Mouse (Mus musculus): Measurements from ENCODE around the gene Rbbp4. TPM values are rescaled to one million over a fixed set of nuclear protein-coding genes. Genes with fewer than 3 reads are reported as not detected.

The Rbbp4 gene
- polyA plus RNA-seq, 1 experiment from 2014 or later, result 437 TPM

DNA sequence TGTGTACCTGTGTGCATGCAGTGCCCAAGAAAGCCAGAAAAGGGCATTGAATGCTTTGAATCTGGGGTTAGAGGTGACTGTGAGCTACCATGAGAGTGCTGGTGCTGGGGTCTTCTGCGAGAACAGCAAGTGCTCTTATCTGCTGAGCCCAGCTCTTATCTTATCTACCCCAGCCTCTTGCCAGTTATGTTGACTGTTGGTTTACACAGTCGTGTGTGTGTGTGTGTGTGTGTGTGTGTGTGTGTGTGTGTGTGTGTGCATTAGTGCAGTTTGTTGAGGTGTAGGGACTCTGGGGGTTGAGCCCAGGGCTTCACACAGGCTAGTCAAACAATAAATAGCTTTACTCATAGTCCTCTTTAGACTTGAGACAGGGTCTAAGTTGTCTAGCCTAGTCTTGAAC lies 40.0 kb downstream of the Rbbp4 start:
- WGBS, result 69% methylated on average over 2 of the region's 2 CpGs
- no peak overlapping the region for H3K9ac ChIP-seq (ENCODE audit: low read depth, low read length)
- H3K9me3 ChIP-seq (ENCODE audit: control insufficient read depth, low read length), result no peaks in the 10 kb centered on the region
- H3K27me3 ChIP-seq (ENCODE audit: control insufficient read depth, insufficient read depth, low read length), result no peaks in the 10 kb centered on the region
- ATAC-seq (ENCODE audit: low FRiP score, low TSS enrichment), result no peak
- no peaks in the 10 kb centered on the region for H3K36me3 ChIP-seq (ENCODE audit: control insufficient read depth, insufficient read depth, low read length)
- H3K4me2 ChIP-seq (replicated peaks; ENCODE audit: low read depth, low read length), result no peak overlapping the region
- 0 out of 2 replicates have a peak, but pooled peaks cover 7% of the 10 kb centered on the region for H3K4me1 ChIP-seq (ENCODE audit: control insufficient read depth, insufficient read depth, low read length)
- no peak overlapping the region for H3K4me3 ChIP-seq (ENCODE audit: low read length)
- no peak overlapping the region for H3K27ac ChIP-seq (ENCODE audit: low read depth, low read length)

DNA sequence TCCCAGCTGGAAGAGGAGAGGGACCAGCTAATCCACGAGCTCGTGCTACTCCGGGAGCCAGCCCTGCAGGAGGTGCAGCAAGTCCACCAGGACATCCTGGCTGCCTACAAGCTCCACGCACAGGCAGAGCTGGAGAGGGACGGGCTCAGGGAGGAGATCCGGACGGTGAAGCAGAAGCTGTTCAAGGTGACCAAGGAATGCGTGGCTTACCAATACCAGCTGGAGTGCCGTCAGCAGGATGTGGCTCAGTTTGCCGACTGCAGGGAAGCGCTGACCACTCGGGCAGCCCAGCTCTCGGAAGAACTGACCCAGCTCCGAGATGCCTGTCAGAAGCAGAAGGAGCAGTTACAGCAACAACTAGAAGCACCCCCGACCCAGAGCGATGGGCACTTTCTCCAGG lies 41.5 kb downstream of the Rbbp4 start:
- Histone ChIP-seq H3K4me3 (ENCODE audit: low read length) (no peak overlapping the region), H3K9ac (ENCODE audit: low read depth, low read length) (no peak overlapping the region), H3K9me3 (ENCODE audit: control insufficient read depth, low read length) (no peaks in the 10 kb centered on the region), H3K36me3 (ENCODE audit: control insufficient read depth, insufficient read depth, low read length) (no peaks in the 10 kb centered on the region), H3K4me2 (replicated peaks; ENCODE audit: low read depth, low read length) (peak overlapping the region; percentile 21; the same call in 1 of the 2 replicates), H3K27me3 (ENCODE audit: control insufficient read depth, insufficient read depth, low read length) (no peaks in the 10 kb centered on the region), H3K27ac (ENCODE audit: low read depth, low read length) (no peak overlapping the region), H3K4me1 (ENCODE audit: control insufficient read depth, insufficient read depth, low read length) (0 out of 2 replicates have a peak, but pooled peaks cover 4% of the 10 kb centered on the region)
- no peak for ATAC-seq (ENCODE audit: low FRiP score, low TSS enrichment)
- WGBS, result 36% methylated on average over 16 of the region's 16 CpGs

DNA sequence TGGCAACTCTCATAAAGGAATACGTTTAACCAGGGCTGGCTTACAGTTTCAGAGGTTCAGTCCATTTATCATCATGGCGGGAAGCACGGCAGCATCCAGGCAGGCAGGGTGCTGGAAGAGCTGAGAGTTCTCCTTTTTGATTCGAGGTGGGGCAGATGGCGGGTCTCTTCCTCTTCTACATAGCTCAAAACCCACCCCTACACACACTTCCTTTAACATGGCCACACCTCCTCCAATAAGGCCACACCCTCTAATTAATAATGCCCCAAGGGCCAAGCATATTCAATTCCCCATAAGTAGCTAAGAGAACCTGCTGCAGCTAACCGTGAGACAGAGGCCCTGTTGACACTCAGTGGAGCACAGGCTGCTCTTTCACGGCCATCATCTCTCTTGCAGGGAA lies 42.3 kb downstream of the Rbbp4 start:
- no peaks in the 10 kb centered on the region for H3K9me3 ChIP-seq (ENCODE audit: control insufficient read depth, low read length)
- H3K27ac ChIP-seq (ENCODE audit: low read depth, low read length), result no peak overlapping the region
- 0 out of 2 replicates have a peak, but pooled peaks cover 7% of the 10 kb centered on the region for H3K4me1 ChIP-seq (ENCODE audit: control insufficient read depth, insufficient read depth, low read length)
- H3K4me3 ChIP-seq (ENCODE audit: low read length), result no peak overlapping the region
- H3K9ac ChIP-seq (ENCODE audit: low read depth, low read length), result no peak overlapping the region
- H3K36me3 ChIP-seq (ENCODE audit: control insufficient read depth, insufficient read depth, low read length), result no peaks in the 10 kb centered on the region
- H3K4me2 ChIP-seq (replicated peaks; ENCODE audit: low read depth, low read length), result no peak overlapping the region
- ATAC-seq (ENCODE audit: low FRiP score, low TSS enrichment), result no peak
- 57% methylated on average over 7 of the region's 7 CpGs for WGBS
- no peaks in the 10 kb centered on the region for H3K27me3 ChIP-seq (ENCODE audit: control insufficient read depth, insufficient read depth, low read length)

DNA sequence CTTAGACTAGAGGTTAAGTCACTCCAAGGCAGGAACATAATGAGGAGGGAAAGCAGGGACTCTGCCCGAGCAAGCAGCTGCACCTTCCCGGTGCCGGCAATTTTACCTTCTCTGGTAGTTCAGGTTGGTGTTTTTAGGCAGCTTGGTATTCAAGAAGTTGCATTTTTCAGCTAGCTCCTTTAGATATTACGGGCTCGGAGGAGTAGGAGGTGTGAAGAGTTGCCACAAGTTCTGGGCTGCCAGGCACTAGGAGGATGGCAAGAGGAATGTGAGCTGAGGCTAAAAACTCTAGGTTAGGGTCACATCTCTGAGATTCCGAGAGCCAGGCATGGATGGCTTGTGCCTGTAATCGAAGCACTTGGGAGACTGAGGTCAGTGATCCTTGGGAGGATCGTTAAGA lies 45.5 kb downstream of the Rbbp4 start:
- no peak for ATAC-seq (ENCODE audit: low FRiP score, low TSS enrichment)
- H3K4me1 ChIP-seq (ENCODE audit: control insufficient read depth, insufficient read depth, low read length), result peaks cover 18% of the 10 kb centered on the region
- no peak overlapping the region for H3K9ac ChIP-seq (ENCODE audit: low read depth, low read length)
- H3K36me3 ChIP-seq (ENCODE audit: control insufficient read depth, insufficient read depth, low read length), result no peaks in the 10 kb centered on the region
- H3K9me3 ChIP-seq (ENCODE audit: control insufficient read depth, low read length), result no peaks in the 10 kb centered on the region
- no peak overlapping the region for H3K27ac ChIP-seq (ENCODE audit: low read depth, low read length)
- no peak overlapping the region for H3K4me2 ChIP-seq (replicated peaks; ENCODE audit: low read depth, low read length)
- no peak overlapping the region for H3K4me3 ChIP-seq (ENCODE audit: low read length)
- 79% methylated on average over 8 of the region's 8 CpGs for WGBS
- H3K27me3 ChIP-seq (ENCODE audit: control insufficient read depth, insufficient read depth, low read length), result peaks cover 6% of the 10 kb centered on the region; the same call in 1 of the 2 replicates

DNA sequence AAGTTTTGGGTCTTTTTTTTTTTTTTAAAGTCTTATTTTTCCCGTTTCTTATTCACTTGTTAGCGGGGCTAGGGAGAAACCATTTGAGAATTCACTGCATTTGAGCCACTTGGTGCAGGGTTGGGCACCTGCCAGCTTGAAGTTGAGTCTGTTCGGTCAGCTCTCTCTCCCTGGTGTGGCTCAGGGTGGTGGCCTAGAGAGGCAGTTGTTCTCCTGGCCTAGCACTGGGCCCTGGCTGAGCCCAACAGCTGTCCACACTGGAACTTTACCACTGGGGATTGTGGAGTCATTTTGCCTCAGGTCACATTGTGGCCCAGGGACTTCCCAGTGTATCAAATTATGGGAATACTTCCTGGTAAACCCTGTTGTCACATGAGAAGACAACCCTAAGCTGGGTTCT lies 47.1 kb downstream of the Rbbp4 start:
- Histone ChIP-seq H3K4me3 (ENCODE audit: low read length) (peak overlapping the region; percentile 50; the same call in 1 of the 2 replicates), H3K4me2 (replicated peaks; ENCODE audit: low read depth, low read length) (peak overlapping the region; percentile 98), H3K9me3 (ENCODE audit: control insufficient read depth, low read length) (no peaks in the 10 kb centered on the region), H3K27ac (ENCODE audit: low read depth, low read length) (no peak overlapping the region), H3K9ac (ENCODE audit: low read depth, low read length) (no peak overlapping the region), H3K36me3 (ENCODE audit: control insufficient read depth, insufficient read depth, low read length) (no peaks in the 10 kb centered on the region), H3K4me1 (ENCODE audit: control insufficient read depth, insufficient read depth, low read length) (peaks cover 18% of the 10 kb centered on the region), H3K27me3 (ENCODE audit: control insufficient read depth, insufficient read depth, low read length) (peaks cover 6% of the 10 kb centered on the region; the same call in 1 of the 2 replicates)
- WGBS, result 28% methylated on average over 3 of the region's 3 CpGs
- no peak for ATAC-seq (ENCODE audit: low FRiP score, low TSS enrichment)

DNA sequence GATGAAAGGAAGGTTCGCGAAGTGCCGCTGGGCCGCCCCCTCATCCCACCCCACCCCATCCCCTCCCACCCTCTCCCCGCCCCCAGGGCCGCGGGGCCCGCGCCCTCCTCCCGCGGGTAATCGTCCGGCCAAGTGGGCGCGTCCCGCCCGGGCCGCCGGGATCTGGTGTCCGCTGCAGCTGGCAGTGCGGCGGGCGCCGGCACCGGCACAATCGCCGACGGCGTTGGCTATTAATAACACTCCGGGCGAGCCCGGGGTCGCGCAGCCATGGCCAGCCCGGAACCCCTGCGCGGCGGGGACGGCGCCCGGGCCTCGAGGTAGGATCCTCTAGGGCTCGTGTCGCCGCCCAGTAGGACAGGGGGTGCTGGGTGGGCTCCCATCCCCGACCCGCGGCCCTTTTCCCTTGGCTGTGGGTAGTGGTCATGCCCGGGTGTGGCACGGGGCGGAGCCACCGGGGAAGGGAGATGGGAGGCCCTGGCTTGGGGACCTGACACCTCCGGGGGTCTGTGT lies 47.6 kb downstream of the Rbbp4 start, which contains the start of gene Sync:
TSS of gene Sync (plus strand) at position 146 of the 510 bp plus-strand sequence.
- peak within 1 kb of the TSS; percentile 50 for H3K4me3 ChIP-seq (ENCODE audit: low read length)
- H3K4me1 ChIP-seq (ENCODE audit: control insufficient read depth, insufficient read depth, low read length), result peaks cover 18% of the 10 kb centered on the region
- peak within 1 kb of the TSS; percentile 52 for H3K9ac ChIP-seq (ENCODE audit: low read depth, low read length)
- peak within 1 kb of the TSS; percentile 98 for H3K4me2 ChIP-seq (replicated peaks; ENCODE audit: low read depth, low read length)
- H3K9me3 ChIP-seq (ENCODE audit: control insufficient read depth, low read length), result no peaks in the 10 kb centered on the region
- H3K36me3 ChIP-seq (ENCODE audit: control insufficient read depth, insufficient read depth, low read length), result no peaks in the 10 kb centered on the region
- 0% methylated on average over 48 of the region's 53 CpGs for WGBS
- H3K27me3 ChIP-seq (ENCODE audit: control insufficient read depth, insufficient read depth, low read length), result peaks cover 6% of the 10 kb centered on the region; the same call in 1 of the 2 replicates
- no peak within 1 kb of the TSS for H3K27ac ChIP-seq (ENCODE audit: low read depth, low read length)
- peak; percentile 39 for ATAC-seq (ENCODE audit: low FRiP score, low TSS enrichment)

DNA sequence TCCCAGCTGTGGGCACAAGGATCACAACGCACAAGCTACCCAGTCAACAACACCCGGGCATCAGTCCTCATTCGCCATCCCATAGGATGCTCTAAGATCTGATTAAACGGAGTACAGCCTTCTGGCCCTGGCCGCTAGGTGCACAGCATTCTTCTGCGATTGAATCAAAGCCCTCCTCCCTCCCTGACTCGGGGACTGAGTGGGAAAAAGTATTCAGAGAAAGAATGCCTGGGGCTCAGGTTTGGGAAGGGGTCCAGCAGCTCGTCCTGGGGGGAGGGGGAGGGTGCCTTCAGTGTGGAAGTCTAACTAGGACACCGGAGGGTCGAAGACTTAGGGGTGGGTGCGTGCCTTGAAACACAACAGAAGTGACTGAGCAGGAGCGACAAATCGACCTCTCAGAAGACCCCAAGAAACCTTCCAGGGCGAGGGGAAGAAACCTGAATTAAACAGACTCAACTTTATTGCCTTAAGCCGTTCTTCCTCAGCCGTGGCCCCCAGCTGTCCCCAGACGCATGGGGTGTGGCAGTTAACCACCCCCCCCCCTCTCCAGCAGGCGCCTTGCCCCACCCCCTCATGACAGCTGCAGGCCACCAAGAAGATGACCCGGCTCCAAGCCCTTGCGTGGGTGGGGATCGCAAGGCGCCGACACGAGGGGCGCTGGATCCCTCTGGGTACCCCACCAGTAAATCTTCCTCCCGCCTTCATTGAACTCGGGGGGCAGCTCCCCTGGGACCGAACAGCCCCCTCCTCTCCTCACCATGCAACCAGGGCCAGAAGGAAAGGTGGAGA lies 48.3 kb downstream of the Rbbp4 start:
- 2% methylated on average over 27 of the region's 28 CpGs for WGBS
- peak; percentile 36; the same call in 1 of the 2 replicates for ATAC-seq (ENCODE audit: low FRiP score, low TSS enrichment)
- Histone ChIP-seq H3K4me2 (replicated peaks; ENCODE audit: low read depth, low read length) (peak overlapping the region; percentile 98), H3K36me3 (ENCODE audit: control insufficient read depth, insufficient read depth, low read length) (no peaks in the 10 kb centered on the region), H3K9ac (ENCODE audit: low read depth, low read length) (peak overlapping the region; percentile 52), H3K27ac (ENCODE audit: low read depth, low read length) (no peak overlapping the region), H3K9me3 (ENCODE audit: control insufficient read depth, low read length) (no peaks in the 10 kb centered on the region), H3K4me3 (ENCODE audit: low read length) (peak overlapping the region; percentile 50), H3K4me1 (ENCODE audit: control insufficient read depth, insufficient read depth, low read length) (peaks cover 18% of the 10 kb centered on the region), H3K27me3 (ENCODE audit: control insufficient read depth, insufficient read depth, low read length) (peaks cover 6% of the 10 kb centered on the region; the same call in 1 of the 2 replicates)

DNA sequence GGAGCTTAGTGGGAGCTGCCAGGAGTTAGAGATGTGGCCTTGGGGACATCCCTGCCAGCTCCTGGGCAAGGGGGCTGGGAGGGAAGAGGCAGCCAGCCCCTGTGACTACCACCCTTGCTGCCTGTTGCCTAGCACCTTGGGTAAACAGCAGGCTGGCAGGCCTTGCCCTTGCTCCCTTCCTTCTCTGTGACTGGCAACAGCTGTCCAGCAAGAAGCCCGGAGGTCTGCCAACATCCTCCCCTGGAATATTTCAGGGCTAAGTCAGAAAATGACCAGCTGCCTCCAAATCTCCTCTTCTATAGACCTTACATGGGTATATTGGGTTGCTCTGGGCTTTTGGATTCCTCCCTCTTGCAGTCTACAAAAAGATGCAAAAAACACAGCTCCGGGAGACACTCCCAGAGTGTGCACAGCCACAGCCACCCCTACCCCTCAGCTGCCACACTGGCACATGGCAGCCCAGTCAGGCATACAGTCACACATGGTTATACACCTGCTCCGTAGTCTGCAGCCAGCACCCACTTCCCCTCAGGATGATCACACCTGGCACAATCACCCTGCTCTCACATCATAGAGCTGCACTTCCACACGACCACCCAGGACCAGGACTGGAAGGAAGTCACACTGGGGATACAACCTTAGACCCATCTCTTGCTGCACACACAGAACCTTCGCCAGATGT lies 49.0 kb downstream of the Rbbp4 start:
- 53% methylated on average over 5 of the region's 5 CpGs for WGBS

More for the DNA sequence above, 49.0 kb downstream of the Rbbp4 start:
- H3K9ac ChIP-seq (ENCODE audit: low read depth, low read length), result no peak overlapping the region
- H3K36me3 ChIP-seq (ENCODE audit: control insufficient read depth, insufficient read depth, low read length), result no peaks in the 10 kb centered on the region
- peak overlapping the region; percentile 50 for H3K4me3 ChIP-seq (ENCODE audit: low read length)
- peak overlapping the region; percentile 98; the same call in 1 of the 2 replicates for H3K4me2 ChIP-seq (replicated peaks; ENCODE audit: low read depth, low read length)
- no peaks in the 10 kb centered on the region for H3K9me3 ChIP-seq (ENCODE audit: control insufficient read depth, low read length)
- H3K27ac ChIP-seq (ENCODE audit: low read depth, low read length), result no peak overlapping the region
- ATAC-seq (ENCODE audit: low FRiP score, low TSS enrichment), result peak; percentile 5; the same call in 1 of the 2 replicates
- H3K27me3 ChIP-seq (ENCODE audit: control insufficient read depth, insufficient read depth, low read length), result peaks cover 6% of the 10 kb centered on the region; the same call in 1 of the 2 replicates
- H3K4me1 ChIP-seq (ENCODE audit: control insufficient read depth, insufficient read depth, low read length), result peaks cover 18% of the 10 kb centered on the region
